Mouse (Mus musculus) stomach, postnatal 0 days (tissue): ENCODE results near the gene Umps. TPM values are rescaled to one million over a fixed set of nuclear protein-coding genes. Genes with fewer than 3 reads are reported as not detected.

Source experiments
- ATAC-seq: fragments of 200-750 bp; cut with Nextera tagmentation; 2 replicates; pipeline ENCODE4 v1.8.0; 2017; ENCODE audit not compliant: low FRiP score, low TSS enrichment
- DNase-seq: peaks from one replicate; pipeline ENCODE4 v3.0.0-alpha.2; 2016; ENCODE audit warnings: low spot score
- H3K27ac ChIP-seq: fragments of 300-500 bp; sonication (generic); replicated peaks from 2 replicates; pipeline ENCODE4 v1.5.1; 2014; ENCODE audit warnings: mild to moderate bottlenecking, control low read depth
- H3K27me3 ChIP-seq: fragments of 300-500 bp; sonication (generic); 2 replicates; pipeline ENCODE4 v1.6.1; 2014; ENCODE audit warnings: low read length; ENCODE audit not compliant: control insufficient read depth, insufficient read depth
- H3K36me3 ChIP-seq: fragments of 300-500 bp; sonication (generic); 2 replicates; pipeline ENCODE4 v1.6.1; 2014; ENCODE audit warnings: low read length, mixed read lengths; ENCODE audit not compliant: control insufficient read depth, insufficient read depth
- H3K4me1 ChIP-seq: fragments of 300-500 bp; sonication (generic); replicated peaks from 2 replicates; pipeline ENCODE4 v1.6.1; 2014; ENCODE audit warnings: antibody characterized with exemption; ENCODE audit not compliant: control insufficient read depth, insufficient read depth
- H3K4me2 ChIP-seq: fragments of 300-500 bp; sonication (generic); replicated peaks from 2 replicates; pipeline ENCODE4 v1.6.1; 2014; ENCODE audit warnings: low read depth, mild to moderate bottlenecking, control low read depth, moderate library complexity
- H3K4me3 ChIP-seq: fragments of 300-500 bp; sonication (generic); 2 replicates; pipeline ENCODE4 v1.5.1; 2014; ENCODE audit warnings: low read depth, low read length, control low read depth
- H3K9ac ChIP-seq: fragments of 300-500 bp; sonication (generic); 2 replicates; pipeline ENCODE4 v1.6.1; 2014; ENCODE audit warnings: mild to moderate bottlenecking, low read length, control low read depth, mixed read lengths
- H3K9me3 ChIP-seq: fragments of 300-500 bp; sonication (generic); 2 replicates; pipeline ENCODE4 v1.6.1; 2016; ENCODE audit warnings: low read length; ENCODE audit not compliant: control insufficient read depth
- CTCF ChIP-seq: IDR thresholded peaks from 2 replicates; pipeline ENCODE4 v1.5.1; 2016; ENCODE audit warnings: antibody characterized with exemption, low read depth, mild to moderate bottlenecking, moderate library complexity
- EP300 ChIP-seq: optimal IDR thresholded peaks from 2 replicates; pipeline ENCODE3; 2016; ENCODE audit warnings: antibody characterized with exemption
- WGBS: fragments of 180-500 bp; shearing (Covaris S2); extraction: QIAGEN DNeasy Blood & Tissue Kit; methylation state at CpG from one replicate; pipeline ENCODE4 v1.1.7; 2014; 5-methylcytosine and 5-hydroxymethylcytosine counted together
- polyA plus RNA-seq: library from polyadenylated mRNA; unstranded; fragments of >200 nt; fragmentation: Nextera tagmentation; extraction: Ambion mirVana; gene quantifications from 2 replicates; pipeline ENCODE4 v1.2.1, GENCODE M21; 2015

The Umps gene
- polyA plus RNA-seq, 1 experiment from 2014 or later: 24.0 TPM

GRCm38 (mm10) chr16:33933411-33933810, 33.4 kb downstream of the Umps start:
- TF ChIP-seq CTCF (no peak), EP300 (no peak)
- H3K4me2 ChIP-seq: no peak overlapping the region
- H3K9me3 ChIP-seq: no peaks in the 10 kb centered on the region
- no peaks in the 10 kb centered on the region for H3K36me3 ChIP-seq
- ATAC-seq (peak; percentile 45), DNase-seq (peak; percentile 66)
- H3K4me1 ChIP-seq: peaks cover 12% of the 10 kb centered on the region
- WGBS: 54% methylated on average over 11 of the region's 11 CpGs
- no peak overlapping the region for H3K9ac ChIP-seq
- H3K27me3 ChIP-seq: no peaks in the 10 kb centered on the region
- no peak overlapping the region for H3K4me3 ChIP-seq
- no peak overlapping the region; the same call in 1 of the 2 replicates for H3K27ac ChIP-seq

GRCm38 (mm10) chr16:33932126-33932525, 34.7 kb downstream of the Umps start:
- no peaks in the 10 kb centered on the region for H3K36me3 ChIP-seq
- H3K9ac ChIP-seq: no peak overlapping the region
- peaks cover 10% of the 10 kb centered on the region for H3K4me1 ChIP-seq

GRCm38 (mm10) chr16:33931682-33932081, 35.2 kb downstream of the Umps start:
- TF ChIP-seq EP300 (no peak), CTCF (no peak)
- H3K27me3 ChIP-seq: no peaks in the 10 kb centered on the region
- H3K27ac ChIP-seq: no peak overlapping the region
- H3K4me3 ChIP-seq: no peak overlapping the region
- no peak for ATAC-seq
- no peak for DNase-seq
- WGBS: 51% methylated on average over 2 of the region's 2 CpGs
- H3K4me1 ChIP-seq: peaks cover 10% of the 10 kb centered on the region
- no peak overlapping the region for H3K9ac ChIP-seq
- H3K9me3 ChIP-seq: no peaks in the 10 kb centered on the region
- no peak overlapping the region for H3K4me2 ChIP-seq
- H3K36me3 ChIP-seq: no peaks in the 10 kb centered on the region

More at GRCm38 (mm10) chr16:33932126-33932525, 34.7 kb downstream of the Umps start:
- no peaks in the 10 kb centered on the region for H3K9me3 ChIP-seq
- no peak for TF ChIP-seq EP300
- TF ChIP-seq CTCF: no peak
- 0 out of 2 replicates have a peak overlapping the region, but pooled peaks have one; percentile 1 for H3K27ac ChIP-seq
- ATAC-seq (no peak), DNase-seq (no peak)
- H3K4me3 ChIP-seq: no peak overlapping the region
- WGBS: 47% methylated on average over 5 of the region's 5 CpGs
- H3K4me2 ChIP-seq: no peak overlapping the region
- no peaks in the 10 kb centered on the region for H3K27me3 ChIP-seq

- H3K36me3 ChIP-seq: no peaks in the 10 kb centered on the region
- no peaks in the 10 kb centered on the region for H3K27me3 ChIP-seq
- ATAC-seq: peak; percentile 30; the same call in 1 of the 2 replicates
- TF ChIP-seq EP300 (no peak), CTCF (no peak)
- H3K4me2 ChIP-seq: no peak overlapping the region
- H3K9me3 ChIP-seq: no peaks in the 10 kb centered on the region
- DNase-seq: no peak
- 38% methylated on average over 6 of the region's 6 CpGs for WGBS
- H3K4me1 ChIP-seq: peaks cover 10% of the 10 kb centered on the region
- H3K4me3 ChIP-seq: no peak overlapping the region
- H3K9ac ChIP-seq: no peak overlapping the region
- peak overlapping the region; percentile 53; the same call in 1 of the 2 replicates for H3K27ac ChIP-seq
These were observed 36.1 kb downstream of the Umps start for GRCm38 (mm10) chr16:33930785-33931184.

GRCm38 (mm10) chr16:33928788-33929462, 37.9 kb downstream of the Umps start:
- peaks cover 4% of the 10 kb centered on the region for H3K4me1 ChIP-seq
- TF ChIP-seq EP300: no peak
- TF ChIP-seq CTCF: no peak
- ATAC-seq: no peak
- no peak overlapping the region for H3K27ac ChIP-seq
- H3K27me3 ChIP-seq: no peaks in the 10 kb centered on the region
- 51% methylated on average over 9 of the region's 9 CpGs for WGBS
- no peak for DNase-seq
- no peak overlapping the region for H3K9ac ChIP-seq
- no peak overlapping the region for H3K4me3 ChIP-seq
- no peak overlapping the region for H3K4me2 ChIP-seq
- no peaks in the 10 kb centered on the region for H3K36me3 ChIP-seq
- H3K9me3 ChIP-seq: no peaks in the 10 kb centered on the region

- no peaks in the 10 kb centered on the region for H3K9me3 ChIP-seq
- peak; percentile 25; the same call in 1 of the 2 replicates for TF ChIP-seq CTCF
- no peak for TF ChIP-seq EP300
- H3K9ac ChIP-seq: no peak overlapping the region
- ATAC-seq (no peak), DNase-seq (no peak)
- peaks cover 2% of the 10 kb centered on the region; the same call in 1 of the 2 replicates for H3K4me1 ChIP-seq
- WGBS: 71% methylated on average over 6 of the region's 6 CpGs
- H3K36me3 ChIP-seq: no peaks in the 10 kb centered on the region
- H3K27ac ChIP-seq: no peak overlapping the region
- no peaks in the 10 kb centered on the region for H3K27me3 ChIP-seq
- no peak overlapping the region for H3K4me2 ChIP-seq
- H3K4me3 ChIP-seq: no peak overlapping the region
These were observed 39.5 kb downstream of the Umps start for GRCm38 (mm10) chr16:33927263-33927824.
